Mouse (Mus musculus) G1E (cell line): ENCODE results near the gene Rpl24.
A peak's percentile ranks its signal among the peaks of the same experiment; 100 is the strongest.

Experiments used
- CTCF ChIP-seq: IDR thresholded peaks from 2 replicates; pipeline ENCODE4 v1.5.1; 2012; ENCODE audit warnings: low read depth, low read length, inconsistent platforms, mixed read lengths
- GATA1 ChIP-seq: IDR thresholded peaks from 2 replicates; pipeline ENCODE4 v1.6.1; 2012; ENCODE audit warnings: borderline replicate concordance, low read length, inconsistent platforms, mixed read lengths
- GATA2 ChIP-seq: IDR thresholded peaks from 2 replicates; pipeline ENCODE4 v1.6.1; 2012; ENCODE audit warnings: low read depth, low read length, inconsistent platforms, borderline replicate concordance
- TAL1 ChIP-seq: conservative IDR thresholded peaks from 2 replicates; pipeline ENCODE4 v1.6.1; 2012; ENCODE audit warnings: low read depth, low read length, inconsistent platforms, mixed read lengths

GRCm38 (mm10) chr16:55950946-55951678 lies 15.0 kb upstream of the Rpl24 start:
- TF ChIP-seq CTCF (peak; percentile 51), GATA2 (no peak), GATA1 (no peak), TAL1 (no peak)
